Mouse (Mus musculus) bone marrow, adult 2 months (tissue): ENCODE data around the gene BC048403. TPM values are rescaled to one million over a fixed set of nuclear protein-coding genes. Genes with fewer than 3 reads are reported as not detected.
A peak's percentile ranks its signal among the peaks of the same experiment; 100 is the strongest.

Experiments used
- H3K27ac ChIP-seq: fragments of 200-500 bp; 2 replicates; pipeline ENCODE4 v1.5.1; 2012; ENCODE audit warnings: low read depth, mild to moderate bottlenecking, control low read depth, inconsistent platforms, low read length; ENCODE audit not compliant: control insufficient read depth, poor library complexity, insufficient read depth
- H3K4me1 ChIP-seq: fragments of 200-500 bp; 2 replicates; pipeline ENCODE4 v1.6.1; 2011; ENCODE audit warnings: low read length; ENCODE audit not compliant: control insufficient read depth, insufficient read depth
- H3K4me3 ChIP-seq: fragments of 200-500 bp; replicated peaks from 2 replicates; pipeline ENCODE3; 2011; ENCODE audit warnings: mild to moderate bottlenecking, low read depth, low read length, control low read depth; ENCODE audit not compliant: control insufficient read depth
- CTCF ChIP-seq: fragments of 200-500 bp; IDR thresholded peaks from 2 replicates; pipeline ENCODE4 v1.5.1; 2011; ENCODE audit warnings: low read length, control low read depth; ENCODE audit not compliant: control insufficient read depth, insufficient read depth
- POLR2A ChIP-seq: fragments of 200-500 bp; IDR thresholded peaks from 2 replicates; pipeline ENCODE4 v1.6.1; 2011; ENCODE audit warnings: low read depth, mild to moderate bottlenecking, control low read depth, low read length, borderline replicate concordance; ENCODE audit not compliant: control insufficient read depth
- WGBS: fragments of 180-500 bp; shearing (Covaris S2); methylation state at CpG from one replicate; pipeline ENCODE4 v1.1.7; 2018; 5-methylcytosine and 5-hydroxymethylcytosine counted together
- polyA plus RNA-seq: library from polyadenylated mRNA; stranded (reverse); fragments of >200 nt; gene quantifications from 2 replicates; pipeline ENCODE4 v1.2.4, GENCODE M21; 2011; ENCODE audit warnings: low replicate concordance; ENCODE audit not compliant: missing spikeins, insufficient read depth, insufficient read length

The BC048403 gene
- polyA plus RNA-seq, 1 experiment = 2.2 TPM

GRCm38 (mm10) chr10:121742336-121742735 is 2.6 kb downstream of the BC048403 start:
- no peak for TF ChIP-seq CTCF
- no peak for TF ChIP-seq POLR2A
- WGBS = 75% methylated on average over 4 of the region's 4 CpGs

GRCm38 (mm10) chr10:121750175-121750574 is 10.4 kb downstream of the BC048403 start:
- H3K4me3 ChIP-seq = peak overlapping the region; percentile 25
- H3K4me1 ChIP-seq = no peaks in the 10 kb centered on the region
- H3K27ac ChIP-seq = peak overlapping the region; percentile 40
- no peak for TF ChIP-seq CTCF
- TF ChIP-seq POLR2A = no peak
- WGBS = 71% methylated on average over 12 of the region's 12 CpGs

More at GRCm38 (mm10) chr10:121742336-121742735, 2.6 kb downstream of the BC048403 start:
- Histone ChIP-seq H3K4me1 (no peaks in the 10 kb centered on the region; the same call in 1 of the 2 replicates), H3K27ac (no peak overlapping the region), H3K4me3 (no peak overlapping the region)

GRCm38 (mm10) chr10:121754237-121754636 is 14.5 kb downstream of the BC048403 start:
- 66% methylated on average over 5 of the region's 5 CpGs for WGBS
- no peaks in the 10 kb centered on the region for H3K4me1 ChIP-seq
- H3K4me3 ChIP-seq = no peak overlapping the region
- no peak overlapping the region for H3K27ac ChIP-seq
- TF ChIP-seq POLR2A = no peak
- TF ChIP-seq CTCF = no peak

GRCm38 (mm10) chr10:121755822-121756221 is 16.1 kb downstream of the BC048403 start:
- H3K4me3 ChIP-seq = no peak overlapping the region
- TF ChIP-seq POLR2A (no peak), CTCF (no peak)
- H3K27ac ChIP-seq = no peak overlapping the region
- H3K4me1 ChIP-seq = no peaks in the 10 kb centered on the region
- 62% methylated on average over 1 of the region's 1 CpGs for WGBS

- WGBS = 43% methylated on average over 4 of the region's 4 CpGs
- no peak for TF ChIP-seq CTCF
- no peak for TF ChIP-seq POLR2A
- Histone ChIP-seq H3K27ac (no peak overlapping the region), H3K4me1 (no peaks in the 10 kb centered on the region), H3K4me3 (no peak overlapping the region)
Measured at GRCm38 (mm10) chr10:121756677-121757076, 16.9 kb downstream of the BC048403 start.

GRCm38 (mm10) chr10:121759095-121759494 is 19.4 kb downstream of the BC048403 start:
- Histone ChIP-seq H3K4me3 (no peak overlapping the region), H3K27ac (no peak overlapping the region), H3K4me1 (no peaks in the 10 kb centered on the region)
- TF ChIP-seq CTCF (no peak), POLR2A (no peak)
- WGBS = 53% methylated on average over 8 of the region's 8 CpGs

- WGBS = 89% methylated on average over 9 of the region's 9 CpGs
- H3K4me3 ChIP-seq = no peak overlapping the region
- no peaks in the 10 kb centered on the region for H3K4me1 ChIP-seq
- TF ChIP-seq POLR2A (no peak), CTCF (no peak)
- no peak overlapping the region for H3K27ac ChIP-seq
Measured at GRCm38 (mm10) chr10:121762141-121762540, 22.4 kb downstream of the BC048403 start.

- no peak overlapping the region for H3K27ac ChIP-seq
- TF ChIP-seq POLR2A = no peak
- no peak for TF ChIP-seq CTCF
- H3K4me1 ChIP-seq = no peaks in the 10 kb centered on the region
- H3K4me3 ChIP-seq = no peak overlapping the region
- 81% methylated on average over 9 of the region's 13 CpGs for WGBS
Measured at GRCm38 (mm10) chr10:121763191-121763590, 23.5 kb downstream of the BC048403 start.
